Mouse (Mus musculus) lung, adult 2 months (tissue): ENCODE data around the gene Rfc4.

Source experiments
- CTCF ChIP-seq: fragments of 200-500 bp; IDR thresholded peaks from 2 replicates; pipeline ENCODE4 v1.5.1; 2011; ENCODE audit warnings: mild to moderate bottlenecking, low read length, control low read depth; ENCODE audit not compliant: insufficient read depth
- POLR2A ChIP-seq: fragments of 200-500 bp; IDR thresholded peaks from 2 replicates; pipeline ENCODE4 v1.6.1; 2011; ENCODE audit warnings: low read depth, mild to moderate bottlenecking, control low read depth, low read length, borderline replicate concordance; ENCODE audit errors: extremely low read depth

GRCm38 (mm10) chr16:23159749-23160148 lies 32.2 kb upstream of the Rfc4 start:
- TF ChIP-seq POLR2A = no peak
- TF ChIP-seq CTCF = no peak
